In the genomic region with DNA sequence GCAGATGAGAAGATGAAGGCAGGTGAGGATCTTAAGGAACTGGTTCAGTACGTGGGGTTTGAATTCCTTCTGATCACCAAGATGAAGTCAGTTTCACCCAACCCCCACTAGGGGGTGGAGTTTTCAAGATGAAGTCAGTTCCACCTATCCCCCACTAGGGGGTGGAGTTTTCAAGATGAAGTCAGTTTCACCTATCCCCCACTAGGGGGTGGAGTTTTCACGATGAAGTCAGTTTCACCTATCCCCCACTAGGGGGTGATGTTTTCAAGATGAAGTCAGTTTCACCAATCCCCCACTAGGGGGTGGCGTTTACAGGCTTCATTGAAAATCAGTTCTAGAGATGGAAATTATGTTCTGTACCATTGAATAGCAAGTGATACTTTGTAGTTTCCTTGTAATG, we compare ENCODE assay signal across 9 mouse cellular contexts.
A peak's percentile ranks its signal among the peaks of the same experiment; 100 is the strongest.
DNase-seq lines count a peak whose midpoint lies in the region; ATAC-seq and TF ChIP-seq lines count a peak whose summit lies in the region.
"Had no signal": no experiment of that assay in that cellular context is flagged by ENCODE, and none has a peak within 500 bp of the region (broad histone marks: within the 10 kb centered on the region; RNA-seq: fewer than 3 reads in every experiment).

No protein-coding gene starts in this region.

- TF ChIP-seq POLR2A in kidney, adult 2 months (IDR thresholded peaks at IDR 0.05; ENCODE audit: low read depth, low read length) = no peak

- no peak overlapping the region for H3ac ChIP-seq in C2C12 (ENCODE audit: control insufficient read depth, insufficient read length, low read depth)

- H3K79me2 ChIP-seq in C2C12 (ENCODE audit: control insufficient read depth, insufficient read depth) = no peaks in the 10 kb centered on the region

- no peak for ATAC-seq in kidney, embryonic 15.5 days (replicated peaks; ENCODE audit: low FRiP score)

- no peak overlapping the region for H3K4me3 ChIP-seq in kidney, adult 2 months (ENCODE audit: insufficient read depth, low read depth, low read length)
- H3K4me3 ChIP-seq in kidney, embryonic 15.5 days (replicated peaks) = no peak overlapping the region
- H3K4me3 ChIP-seq in C2C12 (ENCODE audit: insufficient read depth, poor library complexity, severe bottlenecking) = no peak overlapping the region
- H3K4me3 ChIP-seq: embryonic facial prominence, embryonic 15.5 days had no signal

- no peak overlapping the region for H3K9ac ChIP-seq in kidney, embryonic 15.5 days
- H3K9ac ChIP-seq: embryonic facial prominence, embryonic 15.5 days had no signal

- peak; percentile 58 for TF ChIP-seq CTCF in kidney, adult 2 months (conservative IDR thresholded peaks at IDR 0.05; ENCODE audit: insufficient read depth, insufficient read length, low read depth, low read length)
- peak; percentile 26 for TF ChIP-seq CTCF in C2C12 (IDR thresholded peaks at IDR 0.05; ENCODE audit: control insufficient read depth, insufficient read depth, insufficient read length)

- no peaks in the 10 kb centered on the region for H3K9me3 ChIP-seq in kidney, embryonic 15.5 days (replicated peaks)
- H3K9me3 ChIP-seq: embryonic facial prominence, embryonic 15.5 days had no signal

- no peaks in the 10 kb centered on the region for H3K36me3 ChIP-seq in kidney, adult 2 months (ENCODE audit: control insufficient read depth, insufficient read depth, low read length)
- H3K36me3 ChIP-seq in kidney, embryonic 15.5 days = no peaks in the 10 kb centered on the region
- no peaks in the 10 kb centered on the region for H3K36me3 ChIP-seq in C2C12 (ENCODE audit: control insufficient read depth, insufficient read depth)
- H3K36me3 ChIP-seq: embryonic facial prominence, embryonic 15.5 days had no signal

- 85% methylated on average over 3 of the region's 3 CpGs for WGBS in kidney, adult 2 months
- WGBS in kidney, embryonic 15.5 days = 97% methylated on average over 3 of the region's 3 CpGs

- H3K4me2 ChIP-seq in kidney, embryonic 15.5 days = no peak overlapping the region
- H3K4me2 ChIP-seq: embryonic facial prominence, embryonic 15.5 days had no signal

- DNase-seq in kidney, adult 2 months = peak; percentile 4
- DNase-seq in R1 (ENCODE audit: low read depth, low spot score) = peak; percentile 85
- DNase-seq in lung, postnatal 14 days = peak; percentile 12
- DNase-seq in layer of hippocampus, adult 9-11 months = no peak
- no peak for DNase-seq in left cerebral cortex, adult 9 months (ENCODE audit: low spot score in 2 of 2)
- DNase-seq in layer of hippocampus, postnatal 36 days = no peak

- H3K4me1 ChIP-seq in kidney, adult 2 months (ENCODE audit: control insufficient read depth, insufficient read depth, low read length) = no peaks in the 10 kb centered on the region; the same call in 1 of the 2 replicates
- H3K4me1 ChIP-seq in kidney, embryonic 15.5 days = no peaks in the 10 kb centered on the region; the same call in 1 of the 2 replicates

- H3K79me3 ChIP-seq in C2C12 (ENCODE audit: low read depth) = no peaks in the 10 kb centered on the region

- no peak overlapping the region for H3K27ac ChIP-seq in kidney, adult 2 months (ENCODE audit: insufficient read depth, low read depth, low read length)
- no peak overlapping the region for H3K27ac ChIP-seq in kidney, embryonic 15.5 days
- H3K27ac ChIP-seq: embryonic facial prominence, embryonic 15.5 days had no signal

- no peaks in the 10 kb centered on the region for H3K27me3 ChIP-seq in kidney, adult 2 months (replicated peaks; ENCODE audit: control insufficient read depth, insufficient read depth, low read length)
- peaks cover 7% of the 10 kb centered on the region for H3K27me3 ChIP-seq in kidney, embryonic 15.5 days
- no peaks in the 10 kb centered on the region for H3K27me3 ChIP-seq in C2C12 (ENCODE audit: control insufficient read depth, insufficient read depth, insufficient read length)
- H3K27me3 ChIP-seq: embryonic facial prominence, embryonic 15.5 days had no signal

TF ChIP-seq in C2C12, 6 proteins besides CTCF, POLR2A, EP300 and RAD21:
- TF ChIP-seq FOSL1 (IDR thresholded peaks at IDR 0.05; ENCODE audit: insufficient read depth, low read length, poor library complexity, severe bottlenecking) = no peak
- TF ChIP-seq CEBPB (IDR thresholded peaks at IDR 0.05; ENCODE audit: low read depth) = no peak
- TF ChIP-seq USF1 (IDR thresholded peaks at IDR 0.05; ENCODE audit: low read depth) = no peak
- no peak for TF ChIP-seq MAX (IDR thresholded peaks at IDR 0.05)
- TF ChIP-seq MYOD1 (IDR thresholded peaks at IDR 0.05; ENCODE audit: control insufficient read depth, insufficient read length, low read depth) = no peak
- TF ChIP-seq MYOG (IDR thresholded peaks at IDR 0.05; ENCODE audit: control insufficient read depth, extremely low read depth, insufficient read length) = no peak

Comparison
In these comparisons a context has a peak if more than half of its experiments do, and no peak if none do; other contexts are left out.
1. DNase-seq: peak in kidney, adult 2 months (single experiment), R1 (single experiment) and lung, postnatal 14 days (single experiment); none in layer of hippocampus, adult 9-11 months (single experiment), left cerebral cortex, adult 9 months (0 of 2) and layer of hippocampus, postnatal 36 days (0 of 2).